Comparison of ENCODE assay signal across 8 mouse cellular contexts in genomic region chr16:23984183-23984582, GRCm38 (mm10). TPM values are rescaled to one million over a fixed set of nuclear protein-coding genes. Genes with fewer than 3 reads are reported as not detected.
A peak's percentile ranks its signal among the peaks of the same experiment; 100 is the strongest.
DNase-seq lines count a peak whose midpoint lies in the region; ATAC-seq and TF ChIP-seq lines count a peak whose summit lies in the region.

No protein-coding gene starts in this region.

- peaks cover 62% of the 10 kb centered on the region for H3K4me1 ChIP-seq in E14TG2a.4 (replicated peaks; ENCODE audit: low read depth, low read length)
- H3K4me1 ChIP-seq in forebrain, embryonic 16.5 days (replicated peaks; ENCODE audit: control insufficient read depth, insufficient read depth, low read length): peaks cover 48% of the 10 kb centered on the region
- peaks cover 3% of the 10 kb centered on the region; the same call in 1 of the 2 replicates for H3K4me1 ChIP-seq in liver, embryonic 16.5 days (ENCODE audit: control insufficient read depth, low read depth, low read length)
- H3K4me1 ChIP-seq in neural tube, embryonic 11.5 days (ENCODE audit: control insufficient read depth, insufficient read depth, low read length): peaks cover 21% of the 10 kb centered on the region
- H3K4me1 ChIP-seq in stomach, embryonic 15.5 days: peaks cover 19% of the 10 kb centered on the region

- H3K4me3 ChIP-seq in E14TG2a.4 (replicated peaks; ENCODE audit: low read length): peak overlapping the region; percentile 60; the same call in 1 of the 2 replicates
- H3K4me3 ChIP-seq in forebrain, embryonic 16.5 days (replicated peaks; ENCODE audit: low read length): peak overlapping the region; percentile 79
- H3K4me3 ChIP-seq in liver, embryonic 16.5 days (ENCODE audit: low read depth, low read length): peak overlapping the region; percentile 56
- peak overlapping the region; percentile 24 for H3K4me3 ChIP-seq in neural tube, embryonic 11.5 days (ENCODE audit: low read depth, low read length)
- peak overlapping the region; percentile 37 for H3K4me3 ChIP-seq in stomach, embryonic 15.5 days (replicated peaks)

- intact Hi-C loops in heart, postnatal 25 days (cut with DNase I): loop anchor here (1.0 kb wide), 1 partner anchor 1080 kb away; no protein-coding TSS in a partner anchor

- H3K9ac ChIP-seq in forebrain, embryonic 16.5 days (replicated peaks; ENCODE audit: low read depth, low read length): no peak overlapping the region; the same call in 1 of the 2 replicates
- H3K9ac ChIP-seq in liver, embryonic 16.5 days (ENCODE audit: low read depth, low read length): peak overlapping the region; percentile 39; the same call in 1 of the 2 replicates
- H3K9ac ChIP-seq in neural tube, embryonic 11.5 days (ENCODE audit: low read length): no peak overlapping the region
- H3K9ac ChIP-seq in stomach, embryonic 15.5 days: no peak overlapping the region

- peaks cover 69% of the 10 kb centered on the region for H3K27me3 ChIP-seq in E14TG2a.4 (ENCODE audit: insufficient read depth, low read length)
- H3K27me3 ChIP-seq in forebrain, embryonic 16.5 days (replicated peaks; ENCODE audit: control insufficient read depth, insufficient read depth, low read length): peaks cover 11% of the 10 kb centered on the region
- H3K27me3 ChIP-seq in liver, embryonic 16.5 days (ENCODE audit: control insufficient read depth, insufficient read depth, low read depth, low read length): peaks cover 90% of the 10 kb centered on the region
- peaks cover 51% of the 10 kb centered on the region for H3K27me3 ChIP-seq in neural tube, embryonic 11.5 days (ENCODE audit: control insufficient read depth, insufficient read depth, low read length)
- no peaks in the 10 kb centered on the region for H3K27me3 ChIP-seq in stomach, embryonic 15.5 days (replicated peaks)

- peak; percentile 62 for TF ChIP-seq CTCF in E14TG2a.4 (conservative IDR thresholded peaks at IDR 0.05; ENCODE audit: low read length)

- peak overlapping the region; percentile 89 for H3K4me2 ChIP-seq in forebrain, embryonic 16.5 days (ENCODE audit: low read length)
- peak overlapping the region; percentile 69 for H3K4me2 ChIP-seq in liver, embryonic 16.5 days (ENCODE audit: low read depth, low read length)
- peak overlapping the region; percentile 82 for H3K4me2 ChIP-seq in neural tube, embryonic 11.5 days (ENCODE audit: low read depth)
- peak overlapping the region; percentile 85 for H3K4me2 ChIP-seq in stomach, embryonic 15.5 days

- peak; percentile 87 for DNase-seq in cerebellum, adult 11-12 months
- peak; percentile 76 for DNase-seq in heart, postnatal 25 days (ENCODE audit: low spot score)
- peak; percentile 81 for DNase-seq in large intestine, adult 2 months (ENCODE audit: low read depth, low spot score)
- DNase-seq in neural tube, embryonic 11.5 days (ENCODE audit: low spot score): peak; percentile 89

- no peaks in the 10 kb centered on the region for H3K9me3 ChIP-seq in E14TG2a.4 (ENCODE audit: low read length)
- no peaks in the 10 kb centered on the region for H3K9me3 ChIP-seq in forebrain, embryonic 16.5 days (ENCODE audit: control insufficient read depth, low read length)
- no peaks in the 10 kb centered on the region for H3K9me3 ChIP-seq in liver, embryonic 16.5 days (replicated peaks; ENCODE audit: control insufficient read depth, low read length)
- no peaks in the 10 kb centered on the region for H3K9me3 ChIP-seq in neural tube, embryonic 11.5 days (ENCODE audit: control insufficient read depth, low read length)
- H3K9me3 ChIP-seq in stomach, embryonic 15.5 days: no peaks in the 10 kb centered on the region

- under 1% methylated on average over 22 of the region's 22 CpGs for WGBS in forebrain, embryonic 16.5 days
- under 1% methylated on average over 22 of the region's 22 CpGs for WGBS in large intestine, adult 2 months
- WGBS in liver, embryonic 16.5 days (ENCODE audit: insufficient replicate concordance): under 1% methylated on average over 22 of the region's 22 CpGs
- 1% methylated on average over 22 of the region's 22 CpGs for WGBS in neural tube, embryonic 11.5 days
- WGBS in stomach, embryonic 15.5 days: 1% methylated on average over 22 of the region's 22 CpGs

- no peaks in the 10 kb centered on the region for H3K36me3 ChIP-seq in E14TG2a.4 (ENCODE audit: insufficient read depth, low read length)
- H3K36me3 ChIP-seq in forebrain, embryonic 16.5 days (ENCODE audit: control insufficient read depth, insufficient read depth): no peaks in the 10 kb centered on the region
- H3K36me3 ChIP-seq in liver, embryonic 16.5 days (ENCODE audit: control insufficient read depth, insufficient read depth): no peaks in the 10 kb centered on the region
- no peaks in the 10 kb centered on the region for H3K36me3 ChIP-seq in neural tube, embryonic 11.5 days (ENCODE audit: control insufficient read depth, insufficient read depth, low read length)
- H3K36me3 ChIP-seq in stomach, embryonic 15.5 days: no peaks in the 10 kb centered on the region

- peak; percentile 34 for ATAC-seq in forebrain, embryonic 16.5 days
- ATAC-seq in liver, embryonic 16.5 days (ENCODE audit: low read depth): no peak
- peak; percentile 48 for ATAC-seq in neural tube, embryonic 11.5 days (ENCODE audit: insufficient read depth, low FRiP score, low TSS enrichment)
- ATAC-seq in stomach, embryonic 15.5 days (ENCODE audit: insufficient read depth, low FRiP score, low read depth): peak; percentile 33; the same call in 1 of the 2 replicates

- H3K27ac ChIP-seq in forebrain, embryonic 16.5 days (ENCODE audit: low read length): peak overlapping the region; percentile 13; the same call in 1 of the 2 replicates
- peak overlapping the region; percentile 74; the same call in 1 of the 2 replicates for H3K27ac ChIP-seq in liver, embryonic 16.5 days (ENCODE audit: low read length)
- no peak overlapping the region for H3K27ac ChIP-seq in neural tube, embryonic 11.5 days (ENCODE audit: low read depth, low read length)
- peak overlapping the region; percentile 1; the same call in 1 of the 2 replicates for H3K27ac ChIP-seq in stomach, embryonic 15.5 days

RNA-seq across cellular contexts. Expression of gene Gm37419, which starts 4.1 kb away (rescaled TPM):
- polyA plus RNA-seq in forebrain, embryonic 16.5 days (2015; fragmentation: Nextera tagmentation; extraction: Ambion mirVana): not detected in 2 replicates
- total RNA-seq in heart, postnatal 25 days (2021): not detected
- polyA plus RNA-seq in large intestine, adult 2 months (2012; rRNA removed): not detected in 2 replicates
- polyA plus RNA-seq in liver, embryonic 16.5 days (2015; fragmentation: Nextera tagmentation; extraction: Ambion mirVana): not detected in 2 replicates
- not detected in 2 replicates for polyA plus RNA-seq in neural tube, embryonic 11.5 days (2014; fragmentation: Nextera tagmentation; extraction: Ambion mirVana)
- not detected in 2 replicates for polyA plus RNA-seq in stomach, embryonic 15.5 days (2015; fragmentation: Nextera tagmentation; extraction: Ambion mirVana)

RNA-seq across cellular contexts. Expression of gene Bcl6, which starts 4.5 kb away (rescaled TPM):
- polyA plus RNA-seq in forebrain, embryonic 16.5 days (2015; fragmentation: Nextera tagmentation; extraction: Ambion mirVana): 2.4 and 2.5 TPM in 2 replicates
- total RNA-seq in heart, postnatal 25 days (2021): 10 to 100 TPM; 12.0 to 17.6 TPM
- polyA plus RNA-seq in large intestine, adult 2 months (2012; rRNA removed): 8.7 and 11.4 TPM in 2 replicates
- 0.28 TPM in 2 replicates for polyA plus RNA-seq in liver, embryonic 16.5 days (2015; fragmentation: Nextera tagmentation; extraction: Ambion mirVana)
- 0.14 and 0.16 TPM in 2 replicates for polyA plus RNA-seq in neural tube, embryonic 11.5 days (2014; fragmentation: Nextera tagmentation; extraction: Ambion mirVana)
- 1.3 and 1.4 TPM in 2 replicates for polyA plus RNA-seq in stomach, embryonic 15.5 days (2015; fragmentation: Nextera tagmentation; extraction: Ambion mirVana)

RNA-seq across cellular contexts. Expression of gene Rtp2, which starts 52.0 kb away (rescaled TPM):
- polyA plus RNA-seq in forebrain, embryonic 16.5 days (2015; fragmentation: Nextera tagmentation; extraction: Ambion mirVana): 0.11 TPM in 1 of 2 replicates, not detected in the other
- total RNA-seq in heart, postnatal 25 days (2021): not detected
- polyA plus RNA-seq in large intestine, adult 2 months (2012; rRNA removed): not detected in 2 replicates
- not detected in 2 replicates for polyA plus RNA-seq in liver, embryonic 16.5 days (2015; fragmentation: Nextera tagmentation; extraction: Ambion mirVana)
- not detected in 2 replicates for polyA plus RNA-seq in neural tube, embryonic 11.5 days (2014; fragmentation: Nextera tagmentation; extraction: Ambion mirVana)
- not detected in 2 replicates for polyA plus RNA-seq in stomach, embryonic 15.5 days (2015; fragmentation: Nextera tagmentation; extraction: Ambion mirVana)

Comparison
In these comparisons a context has a peak if more than half of its experiments do, and no peak if none do; other contexts are left out.
1. H3K4me3 ChIP-seq: peak in every context shown above with its lines; median percentile 79 in forebrain, embryonic 16.5 days; 60 in E14TG2a.4; 56 in liver, embryonic 16.5 days; 37 in stomach, embryonic 15.5 days; 24 in neural tube, embryonic 11.5 days.